ENCODE assay signal across 8 mouse cellular contexts in genomic region chr9:65281536-65282151, GRCm38 (mm10). TPM values are rescaled to one million over a fixed set of nuclear protein-coding genes. Genes with fewer than 3 reads are reported as not detected.
A peak's percentile ranks its signal among the peaks of the same experiment; 100 is the strongest.
DNase-seq lines count a peak whose midpoint lies in the region; TF ChIP-seq lines count a peak whose summit lies in the region.

No protein-coding gene starts in this region.

- 72% methylated on average over 5 of the region's 5 CpGs for WGBS in kidney, adult 2 months
- 73% methylated on average over 5 of the region's 5 CpGs for WGBS in forebrain, embryonic 10.5 days

- no peak for TF ChIP-seq POLR2A in kidney, adult 2 months (IDR thresholded peaks at IDR 0.05; ENCODE audit: low read depth, low read length)

- peak; percentile 26 for DNase-seq in kidney, adult 2 months
- no peak for DNase-seq in kidney, adult 9 months
- DNase-seq in 3T3-L1 (ENCODE audit: low read depth, low spot score) (peak; percentile 24), ES-CJ7 (ENCODE audit: low read depth, low spot score) (peak; percentile 36)
- DNase-seq in cerebellum, postnatal 36 days = peak; percentile 33 to 43
- DNase-seq in thymus, postnatal 36 days = no peak
- no peak for DNase-seq in thymus, postnatal 4 days
- DNase-seq in forebrain, embryonic 10.5 days (ENCODE audit: extremely low spot score, low spot score) = no peak

- TF ChIP-seq CTCF in kidney, adult 2 months (conservative IDR thresholded peaks at IDR 0.05; ENCODE audit: insufficient read depth, insufficient read length, low read depth, low read length) = 0 out of 2 replicates have a peak, but pooled peaks have one; percentile 12

- H3K27ac ChIP-seq in kidney, adult 2 months (ENCODE audit: insufficient read depth, low read depth, low read length) = no peak overlapping the region
- H3K27ac ChIP-seq in forebrain, embryonic 10.5 days = no peak overlapping the region

- no peaks in the 10 kb centered on the region for H3K27me3 ChIP-seq in kidney, adult 2 months (replicated peaks; ENCODE audit: control insufficient read depth, insufficient read depth, low read length)
- no peaks in the 10 kb centered on the region for H3K27me3 ChIP-seq in forebrain, embryonic 10.5 days (ENCODE audit: poor library complexity, severe bottlenecking)

- no peaks in the 10 kb centered on the region for H3K9me3 ChIP-seq in forebrain, embryonic 10.5 days

- no peaks in the 10 kb centered on the region for H3K36me3 ChIP-seq in kidney, adult 2 months (ENCODE audit: control insufficient read depth, insufficient read depth, low read length)
- H3K36me3 ChIP-seq in forebrain, embryonic 10.5 days (replicated peaks) = no peaks in the 10 kb centered on the region

- no peak overlapping the region for H3K4me3 ChIP-seq in kidney, adult 2 months (ENCODE audit: insufficient read depth, low read depth, low read length)
- H3K4me3 ChIP-seq in forebrain, embryonic 10.5 days = no peak overlapping the region

- no peaks in the 10 kb centered on the region for H3K4me1 ChIP-seq in kidney, adult 2 months (ENCODE audit: control insufficient read depth, insufficient read depth, low read length)
- no peaks in the 10 kb centered on the region for H3K4me1 ChIP-seq in forebrain, embryonic 10.5 days

RNA-seq across cellular contexts. Expression of gene Clpx, which starts 12.4 kb away (rescaled TPM):
- 24.4 and 25.8 TPM in 2 replicates for polyA plus RNA-seq in kidney, adult 2 months (2012; rRNA removed)
- polyA plus RNA-seq in forebrain, embryonic 10.5 days (2016; fragmentation: Nextera tagmentation; extraction: Ambion mirVana) = 42.6 and 46.7 TPM in 2 replicates

RNA-seq across cellular contexts. Expression of gene Cilp, which starts 16.7 kb away (rescaled TPM):
- polyA plus RNA-seq in kidney, adult 2 months (2012; rRNA removed) = 1.1 and 1.4 TPM in 2 replicates
- 0.14 TPM in 1 of 2 replicates, not detected in the other for polyA plus RNA-seq in forebrain, embryonic 10.5 days (2016; fragmentation: Nextera tagmentation; extraction: Ambion mirVana)

Comparison
In these comparisons a context has a peak if more than half of its experiments do, and no peak if none do; other contexts are left out.
1. DNase-seq: peak in kidney, adult 2 months (single experiment), 3T3-L1 (single experiment), ES-CJ7 (single experiment) and cerebellum, postnatal 36 days (2 of 2); none in kidney, adult 9 months (single experiment), thymus, postnatal 36 days (0 of 2), thymus, postnatal 4 days (single experiment) and forebrain, embryonic 10.5 days (single experiment).